Mouse (Mus musculus): ENCODE measurements at regions not wholly inside any gene's neighbourhood (a gene's known extent, or its start where the extent isn't known, plus 50 kb on each side); places are given as distances from the start of the nearest gene placed in this dataset.

DNA sequence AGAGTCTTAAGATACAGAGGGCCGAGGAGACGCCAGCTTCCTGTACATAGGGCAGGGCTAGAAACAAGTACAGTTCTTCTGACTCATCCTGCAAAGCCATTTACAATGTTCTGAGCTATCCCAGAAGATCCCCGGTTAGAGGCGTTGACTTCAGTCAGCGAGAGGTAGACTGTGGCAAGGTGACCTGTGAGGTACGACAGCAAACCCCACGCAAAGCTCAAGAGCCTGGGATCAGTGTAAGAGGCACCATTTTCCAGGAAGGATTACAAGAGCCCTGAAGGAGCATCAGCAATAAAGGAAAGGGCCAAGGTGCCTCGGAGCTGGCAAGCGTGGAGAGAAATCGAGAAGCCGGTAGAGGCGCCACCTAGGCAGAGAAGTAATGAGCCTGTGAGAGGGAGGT is 61.8 kb upstream of the Frmd6 start:
- no peak for DNase-seq (ENCODE audit: low spot score)

DNA sequence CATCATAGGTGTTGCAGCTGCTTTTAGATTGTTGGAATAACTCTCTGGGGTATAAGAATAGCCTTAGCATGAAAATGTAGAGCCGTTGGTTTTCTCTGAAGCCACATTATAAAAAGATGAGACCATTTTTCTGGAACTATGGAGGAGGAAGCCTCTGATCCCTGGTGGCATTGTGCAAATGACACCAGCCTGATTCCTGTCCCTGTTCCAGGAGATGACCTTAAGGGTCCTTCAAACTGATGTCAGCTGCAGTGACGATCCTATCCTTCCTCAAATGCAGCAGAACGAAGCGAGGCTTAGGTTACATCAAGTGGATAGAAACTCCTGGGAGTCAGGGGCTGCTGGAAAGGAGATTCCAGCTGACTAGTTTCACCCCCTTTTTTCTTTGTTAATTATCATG is 59.0 kb upstream of the Frmd6 start:
- DNase-seq (ENCODE audit: low spot score) = no peak

DNA sequence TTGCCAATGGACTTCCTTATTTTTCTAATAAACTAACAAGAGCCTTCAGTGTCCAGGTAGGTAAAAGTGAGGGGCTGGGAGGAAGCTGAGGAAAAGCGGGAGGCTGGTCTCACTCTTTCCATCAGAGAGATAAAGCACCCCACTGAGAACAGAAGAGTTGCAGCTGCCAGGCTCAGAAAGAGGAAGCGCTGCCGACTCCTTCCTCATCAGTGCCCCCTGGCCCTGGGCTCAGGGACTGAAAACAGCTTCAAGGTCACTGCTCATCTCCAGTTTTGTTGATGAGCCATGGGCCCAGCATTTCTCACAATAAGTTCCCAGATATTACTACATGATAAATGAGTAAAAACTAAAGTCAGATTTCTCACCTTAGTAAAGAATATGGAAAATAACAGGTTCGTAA is 57.4 kb upstream of the Frmd6 start:
- no peak for DNase-seq (ENCODE audit: low spot score)

DNA sequence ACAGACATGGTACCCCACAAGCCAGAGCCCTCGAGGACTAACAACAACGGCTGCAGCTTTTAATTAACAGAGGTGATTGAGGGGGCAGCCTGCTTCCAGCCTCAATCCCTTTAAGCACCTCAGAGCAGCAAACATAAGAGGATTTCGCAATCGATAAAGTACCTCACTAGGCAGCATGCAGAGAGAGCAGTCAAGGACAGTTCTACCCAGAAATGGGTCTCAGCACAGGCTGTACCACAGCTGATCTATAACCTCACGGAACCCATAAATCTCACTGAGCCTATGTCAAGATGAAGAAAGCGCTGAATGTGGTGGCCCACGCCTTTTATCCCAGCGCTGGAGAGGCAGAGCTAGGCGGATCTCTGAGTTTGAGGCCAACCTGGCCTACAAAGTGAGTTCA is 56.6 kb upstream of the Frmd6 start:
- no peak for DNase-seq (ENCODE audit: low spot score)

DNA sequence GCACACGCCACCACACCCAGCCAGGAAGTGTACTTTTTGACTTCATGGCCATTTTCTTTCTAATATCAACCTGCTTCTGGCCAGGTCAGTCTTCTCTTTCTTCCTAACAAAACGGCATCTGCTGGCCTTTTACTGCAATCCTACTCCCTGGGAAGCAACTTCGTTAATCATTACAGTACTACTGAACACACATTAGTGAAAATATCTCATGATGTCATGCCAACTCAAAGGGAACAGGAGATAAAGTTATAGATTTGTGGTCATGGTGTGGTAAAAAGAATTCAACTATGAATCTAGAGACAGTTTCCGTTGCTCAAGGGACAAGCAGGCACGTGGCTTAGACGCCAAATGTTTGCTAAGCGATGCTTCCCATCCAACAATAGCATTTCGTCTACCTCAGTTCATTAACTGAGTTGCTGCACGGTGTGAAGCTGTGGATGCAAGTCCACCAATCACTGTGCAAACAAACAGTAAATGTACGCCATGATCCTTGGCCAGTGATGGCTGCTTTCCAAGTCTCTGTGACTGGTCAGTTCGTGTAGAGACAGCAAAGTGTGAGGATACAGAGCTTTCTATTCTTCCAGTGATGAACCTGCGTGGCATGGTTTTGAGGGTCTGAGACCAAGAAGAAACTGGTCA is 55.7 kb upstream of the Frmd6 start:
- DNase-seq (ENCODE audit: low spot score) = no peak

DNA sequence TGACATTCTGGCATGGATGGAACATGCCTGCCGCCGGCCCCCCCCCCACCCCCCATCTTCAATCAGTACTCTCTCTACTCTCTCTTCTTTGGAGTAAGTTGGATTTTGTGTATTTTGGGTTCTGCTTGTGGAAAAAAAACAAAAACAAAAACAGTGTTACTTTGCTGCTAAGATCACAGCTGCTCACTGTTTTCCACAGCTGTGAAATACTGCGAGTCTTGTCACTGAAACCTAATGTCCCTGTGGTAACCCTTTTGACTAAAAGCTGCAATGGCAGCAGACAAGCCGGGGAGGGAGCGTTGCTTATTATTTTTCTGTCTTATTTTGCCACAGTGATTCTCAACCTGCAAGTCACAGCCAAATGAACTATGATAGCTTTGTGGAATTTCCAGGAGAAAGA is 51.3 kb upstream of the Frmd6 start:
- no peak for DNase-seq (ENCODE audit: low spot score)

DNA sequence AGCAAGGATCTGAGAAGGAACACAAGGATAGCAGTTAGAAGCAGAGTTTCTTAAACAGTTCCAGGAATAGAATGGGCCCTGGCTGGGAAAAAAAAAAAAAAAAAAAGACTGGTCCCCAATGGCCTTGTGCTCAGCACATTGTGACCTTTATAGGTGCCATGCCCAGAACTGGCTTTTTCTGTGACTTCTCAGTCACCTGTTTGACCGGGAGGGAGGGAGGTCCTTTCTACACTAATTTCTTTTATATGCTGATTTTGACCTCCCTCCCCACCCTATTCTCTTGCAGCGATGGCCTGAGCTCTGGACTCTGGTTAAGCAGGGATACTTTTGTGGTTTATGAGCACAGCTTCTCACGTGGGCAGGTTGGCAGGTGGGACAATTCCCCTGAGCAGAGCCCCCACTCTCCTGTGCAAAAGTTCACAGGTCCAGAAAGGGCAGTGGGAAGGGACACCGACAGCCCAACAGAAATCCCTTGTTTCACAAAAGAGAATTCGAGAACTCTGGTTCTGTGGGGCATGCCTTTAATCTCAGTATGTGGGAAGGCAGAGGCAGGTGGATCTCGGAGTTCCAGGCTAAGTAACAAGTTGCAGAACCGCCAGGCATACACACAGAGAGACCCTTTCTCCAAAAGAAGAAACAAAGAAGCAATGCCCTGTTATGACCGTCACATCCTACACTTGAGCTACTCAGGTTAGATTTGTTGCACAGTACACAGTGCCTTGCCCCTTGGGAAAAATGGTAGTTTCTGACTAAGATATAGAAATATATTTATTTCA is 50.3 kb upstream of the Frmd6 start:
- DNase-seq (ENCODE audit: low spot score) = no peak

Measured in layer of hippocampus, adult 9-10 months (tissue).